Mouse (Mus musculus): ENCODE results near the gene Thop1.

The Thop1 gene

GRCm38 (mm10) chr10:81069836-81070235 lies at the start of gene Thop1:
Thop1 (plus strand) TSS chr10:81070035.
- WGBS, result under 1% methylated on average over 35 of the region's 35 CpGs

DNA sequence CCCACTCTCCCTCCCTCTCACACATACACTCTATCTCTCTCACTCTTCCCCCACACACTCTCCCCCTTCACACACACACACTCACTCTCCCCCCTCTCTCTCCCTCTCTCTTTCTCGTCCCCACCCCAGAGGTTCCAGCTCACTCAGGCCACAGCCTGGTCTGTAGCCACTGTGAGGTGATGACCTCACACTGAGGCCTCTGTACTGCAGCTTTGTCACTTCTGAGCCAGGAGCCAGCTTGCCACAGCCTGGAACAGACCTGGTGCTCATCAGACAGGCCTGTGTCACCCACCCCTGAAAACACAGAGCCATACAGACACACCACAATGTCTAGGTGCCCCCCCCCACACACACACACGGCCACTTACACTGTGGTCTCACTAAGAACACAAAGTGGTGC lies 49.6 kb upstream of the Thop1 start:
- WGBS, result 19% methylated on average over 2 of the region's 2 CpGs

DNA sequence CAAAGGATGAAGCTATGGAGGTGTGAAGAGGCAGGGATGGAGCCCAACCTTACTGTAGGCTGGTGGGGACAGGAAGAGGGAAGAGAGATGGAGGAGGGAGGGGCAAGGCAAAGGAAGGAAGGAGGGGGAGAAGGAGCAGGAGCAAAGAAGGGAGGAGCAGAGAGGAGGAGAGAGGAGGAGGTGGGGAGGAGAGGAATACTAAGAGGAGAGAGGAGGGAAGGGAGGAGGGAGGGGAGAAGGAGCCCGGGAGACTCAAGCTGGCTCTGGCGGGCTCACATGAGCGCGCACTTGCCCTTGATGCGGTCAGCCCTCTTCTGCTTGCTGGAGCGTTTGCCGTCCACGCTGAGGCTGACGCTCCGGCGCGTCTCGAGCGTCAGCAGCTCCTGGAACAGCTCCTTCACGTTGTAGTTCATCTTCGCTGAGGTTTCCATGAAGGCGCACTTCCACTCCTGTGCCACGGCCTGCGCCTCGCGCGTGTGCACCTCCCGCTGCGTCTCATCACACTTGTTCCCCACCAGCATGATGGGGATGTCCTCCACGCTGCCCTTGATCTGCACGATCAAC lies 48.2 kb upstream of the Thop1 start:
- WGBS, result 15% methylated on average over 26 of the region's 26 CpGs

GRCm38 (mm10) chr10:81022744-81023143 lies 47.1 kb upstream of the Thop1 start:
- 66% methylated on average over 8 of the region's 8 CpGs for WGBS

GRCm38 (mm10) chr10:81024346-81024937 lies 45.4 kb upstream of the Thop1 start:
- 79% methylated on average over 5 of the region's 5 CpGs for WGBS

DNA sequence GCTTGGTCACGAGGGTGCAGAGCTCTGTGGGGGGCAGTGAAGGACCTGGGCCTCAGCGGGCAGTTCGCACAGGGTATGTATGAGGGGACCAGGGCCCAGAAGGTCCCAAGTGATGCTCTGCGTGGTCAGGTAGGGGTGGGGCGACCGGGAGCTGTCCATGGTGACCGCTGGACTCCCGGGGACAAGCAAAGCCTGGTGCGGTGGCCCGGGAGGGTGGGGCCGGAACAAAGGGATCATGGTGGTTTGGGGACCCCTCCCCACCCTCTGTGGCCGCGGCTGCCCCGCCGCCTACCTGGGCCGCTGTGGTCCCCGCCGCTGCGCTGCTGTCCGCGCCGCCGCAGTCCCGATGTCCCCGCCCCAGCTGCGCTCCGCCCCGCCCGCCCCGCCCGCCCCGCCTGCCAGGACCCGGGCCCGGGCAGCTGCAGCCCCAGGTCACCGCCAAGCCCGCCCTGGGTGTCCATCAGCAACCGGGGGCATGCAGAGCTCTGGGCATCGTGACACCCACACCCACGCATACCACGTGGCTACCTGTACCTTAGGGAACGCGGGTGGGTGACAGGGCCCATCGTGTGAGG lies 44.7 kb upstream of the Thop1 start:
- WGBS, result 3% methylated on average over 43 of the region's 43 CpGs

GRCm38 (mm10) chr10:81025639-81026275 lies 44.1 kb upstream of the Thop1 start, which contains the start of gene Diras1:
Diras1 (minus strand) TSS chr10:81025662.
- WGBS, result 31% methylated on average over 12 of the region's 12 CpGs

DNA sequence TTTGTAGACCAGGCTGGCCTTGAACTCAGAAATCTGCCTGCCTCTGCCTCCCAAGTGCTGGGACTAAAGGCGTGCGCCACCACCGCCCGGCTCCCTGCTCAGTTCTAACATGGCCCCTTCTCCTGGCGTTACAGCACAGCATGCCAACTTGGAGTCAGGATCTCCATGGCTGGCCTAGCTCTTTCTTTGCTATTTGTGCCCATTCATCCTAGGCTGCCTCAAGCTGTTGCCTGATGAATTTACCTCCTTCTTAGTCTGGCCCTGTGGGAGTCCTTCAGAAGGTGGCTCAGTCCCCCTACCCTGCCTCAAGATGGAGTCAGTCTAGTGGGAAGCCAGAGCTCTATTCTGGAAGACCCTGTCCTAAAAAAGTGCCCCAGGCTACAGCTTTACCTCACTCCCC lies 43.0 kb upstream of the Thop1 start:
- 87% methylated on average over 5 of the region's 5 CpGs for WGBS

DNA sequence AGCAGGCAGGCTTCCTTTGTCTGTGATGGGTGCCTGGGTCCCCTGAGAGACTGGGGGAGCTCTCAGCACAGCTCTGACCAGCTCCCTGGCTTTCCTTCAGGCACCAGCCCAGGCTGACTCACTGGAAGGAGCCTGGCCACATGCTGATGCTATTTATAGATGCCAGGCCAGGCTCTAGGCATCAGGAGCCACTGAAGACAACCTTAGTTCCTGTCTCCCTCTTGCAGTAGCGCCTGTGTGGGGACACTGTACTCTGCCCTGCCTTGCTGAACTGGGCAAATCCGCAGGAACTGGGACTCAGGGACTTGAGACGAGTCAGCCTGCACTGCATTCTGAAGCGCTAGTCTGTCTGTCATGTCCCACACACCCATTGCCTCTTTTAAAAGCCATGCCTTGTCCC lies 42.5 kb upstream of the Thop1 start:
- 38% methylated on average over 4 of the region's 4 CpGs for WGBS

GRCm38 (mm10) chr10:81029031-81029430 lies 40.8 kb upstream of the Thop1 start:
- 44% methylated on average over 10 of the region's 10 CpGs for WGBS

- 84% methylated on average over 10 of the region's 10 CpGs for WGBS
Observed at GRCm38 (mm10) chr10:81033586-81033985, 36.2 kb upstream of the Thop1 start.

DNA sequence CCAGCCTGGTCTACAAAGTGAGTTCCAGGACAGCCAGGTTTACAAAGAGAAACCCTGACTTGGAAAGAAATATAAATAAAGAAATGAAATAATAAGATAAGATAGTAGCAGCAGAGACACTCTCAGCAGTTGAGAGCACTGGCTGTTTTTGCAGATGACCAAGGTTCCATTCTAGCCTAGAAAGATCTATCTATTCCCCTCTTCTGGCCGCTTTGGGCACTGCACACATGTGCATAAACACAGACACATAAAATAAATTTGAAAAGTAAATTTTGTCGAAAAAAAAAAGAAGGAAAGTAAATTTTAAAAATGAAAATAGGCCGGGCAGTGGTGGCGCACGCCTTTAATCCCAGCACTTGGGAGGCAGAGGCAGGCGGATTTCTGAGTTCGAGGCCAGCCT lies 33.6 kb upstream of the Thop1 start:
- 74% methylated on average over 7 of the region's 7 CpGs for WGBS

GRCm38 (mm10) chr10:81036988-81037580 lies 32.8 kb upstream of the Thop1 start, which contains the start of gene Slc39a3:
Slc39a3 (minus strand) TSS chr10:81037426.
- under 1% methylated on average over 35 of the region's 35 CpGs for WGBS

DNA sequence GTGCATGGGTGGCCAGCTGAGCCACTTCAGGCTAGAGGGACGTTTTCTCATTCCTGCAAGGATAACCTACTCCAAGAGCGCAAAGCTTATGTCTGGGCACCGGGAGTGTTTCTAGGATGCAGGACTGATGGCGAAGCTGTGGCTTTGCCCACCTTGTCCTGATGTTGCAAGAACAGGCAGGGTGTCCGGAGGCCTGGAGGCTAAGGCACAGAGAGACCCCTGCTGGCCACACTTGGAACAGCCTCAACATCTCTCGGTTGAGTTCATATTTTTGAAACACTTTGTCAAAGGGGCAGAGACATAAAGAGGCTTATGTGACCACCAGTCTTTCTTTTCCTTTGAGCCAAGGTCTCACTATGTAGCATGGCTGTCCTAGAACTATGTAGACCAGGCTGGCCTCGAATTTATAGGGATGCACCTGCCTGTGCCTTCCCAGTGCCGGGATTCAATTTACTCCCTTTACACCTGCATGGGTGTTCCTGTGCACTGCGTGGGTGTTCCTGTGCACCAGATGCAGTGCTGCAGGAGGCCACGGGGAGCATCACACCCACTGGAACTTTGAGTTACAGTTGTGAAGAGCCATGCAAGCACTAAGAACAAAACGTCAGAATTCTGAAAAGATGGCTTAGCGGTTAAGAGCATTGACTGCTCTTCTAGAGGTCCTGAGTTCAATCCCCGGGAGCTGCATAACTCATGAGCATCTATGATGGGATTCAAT lies 28.2 kb upstream of the Thop1 start:
- WGBS, result 19% methylated on average over 13 of the region's 13 CpGs

DNA sequence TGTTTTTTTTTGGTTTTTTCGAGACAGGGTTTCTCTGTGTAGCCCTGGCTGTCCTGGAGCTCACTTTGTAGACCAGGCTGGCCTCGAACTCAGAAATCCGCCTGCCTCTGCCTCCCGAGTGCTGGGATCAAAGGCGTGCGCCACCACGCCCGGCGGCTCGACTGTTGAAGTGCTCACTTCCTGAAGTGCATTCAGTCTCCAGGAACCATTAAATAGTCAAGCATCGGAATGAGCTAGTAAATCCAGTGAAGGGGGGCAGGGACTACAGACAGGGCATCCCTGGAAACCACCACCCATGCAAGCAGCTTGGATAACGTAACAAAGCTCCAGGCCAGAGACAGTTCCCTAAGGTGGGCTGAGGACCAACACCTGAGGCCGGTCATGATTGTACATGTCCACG lies 24.6 kb upstream of the Thop1 start:
- WGBS, result 87% methylated on average over 14 of the region's 14 CpGs

DNA sequence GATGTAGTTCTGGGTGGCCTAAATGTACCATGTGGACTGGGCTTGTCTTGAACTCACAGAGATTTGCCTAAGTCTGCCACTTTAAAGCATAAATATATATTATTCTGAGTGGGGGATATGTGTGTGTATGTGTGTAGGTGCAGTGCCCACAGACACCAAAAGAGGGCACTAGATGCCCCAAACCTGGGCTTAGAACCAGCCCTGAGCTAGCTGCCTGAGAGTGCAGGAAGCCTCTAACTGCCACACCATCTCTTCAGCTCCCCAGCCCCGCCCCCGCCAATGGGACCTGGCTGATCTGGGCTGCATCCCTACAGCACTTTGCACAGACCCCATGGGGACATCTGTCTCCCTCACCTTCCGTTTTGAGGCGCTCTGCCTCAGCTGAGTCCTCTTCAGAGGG lies 19.2 kb upstream of the Thop1 start:
- WGBS, result 78% methylated on average over 4 of the region's 4 CpGs

DNA sequence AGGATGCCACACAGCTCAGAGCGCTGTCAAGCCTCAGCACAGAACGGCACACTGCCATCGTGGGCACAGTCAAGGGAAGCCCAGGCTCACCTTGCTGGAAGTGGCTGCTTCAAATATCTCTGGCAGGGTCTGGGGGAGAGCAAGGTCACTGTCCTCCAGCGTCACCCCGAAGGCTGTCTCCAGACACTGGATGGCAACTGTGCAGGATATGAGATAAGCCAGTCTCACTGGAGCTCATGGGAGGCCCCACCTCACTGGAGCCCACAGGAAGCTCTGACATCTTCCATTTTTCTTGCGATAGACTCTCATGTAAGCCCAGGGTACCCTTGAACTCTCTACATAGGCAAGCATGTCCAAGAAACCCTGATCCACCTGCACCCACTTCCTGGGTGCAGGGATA lies 18.7 kb upstream of the Thop1 start:
- WGBS, result 96% methylated on average over 6 of the region's 6 CpGs

DNA sequence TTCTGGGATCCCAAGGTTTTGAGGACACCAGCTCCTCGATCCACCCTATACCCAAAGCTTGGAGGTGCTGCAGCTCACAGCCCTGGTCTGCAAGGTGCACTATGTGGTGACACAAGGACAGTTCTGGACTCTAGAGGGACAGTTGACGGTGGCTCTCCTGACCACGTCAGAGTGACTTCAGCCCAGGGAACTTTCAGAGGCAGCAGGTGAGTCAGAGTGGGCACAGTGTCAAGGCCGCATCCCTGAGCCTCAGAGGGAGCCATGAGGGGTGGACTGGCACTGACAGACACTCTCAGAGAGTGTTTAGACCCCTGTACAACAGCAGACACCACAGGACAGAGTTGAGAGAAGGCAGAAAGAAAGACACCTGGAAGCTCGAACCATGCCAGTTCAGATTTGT lies 17.3 kb upstream of the Thop1 start:
- WGBS, result 87% methylated on average over 5 of the region's 5 CpGs

DNA sequence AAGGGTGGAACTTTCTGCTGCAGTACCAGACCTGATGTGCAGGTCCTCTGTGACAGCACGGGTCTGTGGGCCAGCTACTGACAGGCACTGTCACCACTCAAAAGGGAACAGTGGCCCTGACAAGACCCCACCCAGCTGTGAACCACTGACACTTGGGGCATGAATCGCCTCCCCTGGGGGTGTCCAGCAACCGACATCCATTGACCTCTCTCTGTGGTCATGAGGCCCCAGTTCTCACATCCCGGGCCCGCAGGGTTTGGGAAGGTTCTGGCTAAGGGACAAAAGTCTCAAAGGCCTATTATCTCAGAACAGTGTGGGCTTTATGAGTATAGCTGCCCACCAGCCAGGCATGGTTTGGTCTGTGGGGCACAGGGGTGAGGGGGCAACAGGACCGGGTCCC lies 14.7 kb upstream of the Thop1 start:
- WGBS, result 70% methylated on average over 6 of the region's 6 CpGs

DNA sequence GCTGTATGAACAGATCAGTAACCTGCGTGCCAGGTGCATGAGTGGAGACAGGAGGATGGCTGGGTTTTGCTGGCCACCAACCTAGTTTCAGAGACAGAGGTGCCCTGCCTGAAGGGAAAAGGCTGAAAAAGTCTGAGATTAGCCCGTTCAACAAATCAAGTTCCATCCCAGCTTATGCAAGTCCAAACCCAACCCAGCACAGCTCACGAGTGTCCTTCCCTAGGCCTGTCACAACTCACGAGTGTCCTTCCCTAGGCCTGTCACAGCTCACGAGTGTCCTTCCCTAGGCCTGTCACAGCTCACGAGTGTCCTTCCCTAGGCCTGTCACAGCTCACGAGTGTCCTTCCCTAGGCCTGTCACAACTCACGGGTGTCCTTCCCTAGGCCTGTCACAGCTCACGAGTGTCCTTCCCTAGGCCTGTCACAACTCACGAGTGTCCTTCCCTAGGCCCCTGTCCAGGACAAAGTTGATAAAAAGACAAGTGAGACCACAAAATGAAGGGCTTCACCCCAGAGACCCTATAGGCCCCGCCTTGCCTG lies 14.0 kb upstream of the Thop1 start:
- WGBS, result 81% methylated on average over 11 of the region's 11 CpGs

DNA sequence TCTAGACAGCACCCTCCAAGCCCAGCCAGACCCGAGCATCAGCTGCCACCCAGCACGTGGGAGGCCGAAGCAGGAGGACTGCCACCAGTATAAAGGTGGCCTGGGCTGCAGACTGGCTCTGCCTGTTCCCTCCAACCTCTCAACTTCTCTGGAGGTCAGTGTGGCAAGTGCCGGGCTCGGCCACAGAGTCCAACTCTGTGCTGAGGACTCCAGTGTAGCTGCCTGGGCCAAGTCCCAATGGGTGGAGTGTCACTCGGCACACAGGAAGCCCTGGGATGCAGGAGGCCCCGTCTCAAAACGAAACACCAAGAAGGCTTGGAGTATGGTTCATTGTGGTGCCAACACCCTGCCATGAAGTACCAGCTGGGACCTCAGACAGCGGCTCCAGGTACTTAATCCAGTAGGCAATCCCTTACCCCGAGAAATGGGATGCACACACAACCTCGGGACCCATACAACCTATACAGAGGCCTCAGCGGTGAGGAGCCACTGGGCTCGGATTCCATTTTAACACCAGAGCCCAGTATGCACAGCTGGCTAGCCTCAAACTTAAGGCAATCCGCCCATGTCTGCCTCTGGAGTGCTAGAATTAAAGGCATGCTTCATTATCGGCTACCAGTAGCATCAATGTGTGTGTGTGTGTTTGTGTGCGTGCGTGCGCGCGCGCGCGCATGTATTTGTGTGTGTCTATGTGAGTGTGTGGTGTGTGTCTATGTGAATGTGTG lies 12.3 kb upstream of the Thop1 start:
- WGBS, result 80% methylated on average over 23 of the region's 23 CpGs

All from cerebral cortex, adult 2 months (tissue).